ENCODE assay signal across 9 mouse cellular contexts in the genomic region with DNA sequence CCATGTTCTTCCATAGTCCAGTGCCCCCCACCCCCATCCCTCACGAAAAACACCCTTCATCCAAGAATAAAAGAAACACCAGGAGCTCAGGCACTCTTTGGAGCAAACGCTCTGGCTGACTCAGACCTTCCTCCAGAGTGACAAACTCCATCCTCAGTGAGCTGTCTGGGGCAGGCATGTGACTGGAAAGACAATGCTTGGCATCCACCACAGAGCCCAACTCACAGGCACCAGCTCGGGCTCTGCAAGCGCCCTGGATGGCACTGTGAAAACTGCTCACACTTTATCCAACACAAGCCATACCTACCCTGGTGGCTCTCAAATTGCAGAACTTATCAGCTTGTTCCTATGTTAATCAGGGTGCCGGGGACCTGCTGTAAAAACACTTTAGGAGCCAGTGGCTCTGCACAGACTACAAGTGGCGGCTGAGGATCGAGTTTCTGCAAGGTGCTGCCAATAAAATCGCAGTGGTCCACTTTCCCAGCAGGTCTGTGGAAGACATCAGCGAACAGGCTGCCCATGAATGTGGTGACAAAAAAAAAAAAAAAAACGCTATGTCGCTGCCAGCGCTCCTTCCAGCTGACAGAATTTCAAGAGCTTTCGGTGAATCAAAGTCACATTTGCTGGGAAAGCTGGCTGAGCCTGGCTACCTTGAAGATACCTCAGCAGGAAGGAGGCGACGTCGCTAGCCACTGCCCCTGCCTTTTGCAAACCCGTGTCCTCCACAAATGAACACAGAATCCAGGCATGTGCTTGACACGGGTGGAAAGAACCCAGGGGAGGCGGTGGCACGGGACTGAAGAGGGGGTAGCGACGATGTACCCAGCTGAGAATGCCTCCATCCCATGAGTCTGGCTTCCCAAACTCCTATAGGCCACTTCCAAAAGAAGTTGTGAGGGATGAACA. TPM values are rescaled to one million over a fixed set of nuclear protein-coding genes. Genes with fewer than 3 reads are reported as not detected.
DNase-seq lines count a peak whose midpoint lies in the region; ATAC-seq and TF ChIP-seq lines count a peak whose summit lies in the region.
"Had no signal": no experiment of that assay in that cellular context is flagged by ENCODE, and none has a peak within 500 bp of the region (broad histone marks: within the 10 kb centered on the region; RNA-seq: fewer than 3 reads in every experiment).

No protein-coding gene starts in this region.

- no peaks in the 10 kb centered on the region for H3K9me3 ChIP-seq in heart, embryonic 11.5 days (replicated peaks; ENCODE audit: control insufficient read depth, low read length)
- no peaks in the 10 kb centered on the region for H3K9me3 ChIP-seq in MEL (replicated peaks; ENCODE audit: insufficient read depth, low read length)
- H3K9me3 ChIP-seq in forebrain, embryonic 13.5 days (replicated peaks), result no peaks in the 10 kb centered on the region
- no peaks in the 10 kb centered on the region for H3K9me3 ChIP-seq in limb, embryonic 11.5 days (ENCODE audit: control insufficient read depth, low read length)

- no peak for TF ChIP-seq CTCF in MEL (IDR thresholded peaks at IDR 0.05 in 2 of 3, conservative IDR thresholded peaks at IDR 0.05 in 1 of 3; ENCODE audit: control insufficient read depth in 1 of 3, insufficient read depth in 1 of 3, low read depth in 2 of 3, low read length in 3 of 3, poor library complexity in 1 of 3, severe bottlenecking in 1 of 3)

- H3K4me1 ChIP-seq in heart, embryonic 11.5 days (ENCODE audit: control insufficient read depth, insufficient read depth, low read length), result peaks cover 34% of the 10 kb centered on the region
- H3K4me1 ChIP-seq in MEL (ENCODE audit: control insufficient read depth in 1 of 2, insufficient read depth in 2 of 2, low read length in 2 of 2), result peaks cover 16 to 21% of the 10 kb centered on the region in 2 experiments
- H3K4me1 ChIP-seq in forebrain, embryonic 13.5 days, result peaks cover 87% of the 10 kb centered on the region
- peaks cover 28% of the 10 kb centered on the region for H3K4me1 ChIP-seq in limb, embryonic 11.5 days (ENCODE audit: control insufficient read depth, insufficient read depth, low read length)

- no peak for TF ChIP-seq RAD21 in MEL (IDR thresholded peaks at IDR 0.05; ENCODE audit: low read depth, low read length)

- ATAC-seq in heart, embryonic 11.5 days (replicated peaks; ENCODE audit: insufficient number of reproducible peaks, low FRiP score, low TSS enrichment), result no peak; the same call in 1 of the 2 replicates
- peak; percentile 50 for ATAC-seq in forebrain, embryonic 13.5 days
- 0 out of 2 replicates have a peak, but pooled peaks have one; percentile 26 for ATAC-seq in limb, embryonic 11.5 days (ENCODE audit: insufficient number of reproducible peaks, low FRiP score, low TSS enrichment, low read depth)
- no peak for ATAC-seq in erythroblast, adult 5-6 weeks (replicated peaks; ENCODE audit: low FRiP score, poor library complexity, severe bottlenecking)

- WGBS in heart, embryonic 11.5 days (ENCODE audit: insufficient replicate concordance), result 21% methylated on average over 22 of the region's 22 CpGs
- 20% methylated on average over 22 of the region's 22 CpGs for WGBS in forebrain, embryonic 13.5 days
- WGBS in limb, embryonic 11.5 days, result 32% methylated on average over 22 of the region's 22 CpGs

- H3K79me2 ChIP-seq in MEL (ENCODE audit: control insufficient read depth, insufficient read depth, low read length, poor library complexity), result no peaks in the 10 kb centered on the region

- peak overlapping the region; percentile 46 for H3K4me2 ChIP-seq in heart, embryonic 11.5 days
- H3K4me2 ChIP-seq in forebrain, embryonic 13.5 days, result peak overlapping the region; percentile 39
- no peak overlapping the region for H3K4me2 ChIP-seq in limb, embryonic 11.5 days (ENCODE audit: low read depth, severe bottlenecking)

- no peak for TF ChIP-seq POLR2A in MEL (IDR thresholded peaks at IDR 0.05; ENCODE audit: control insufficient read depth in 1 of 2, insufficient read depth in 1 of 2, low read depth in 1 of 2, low read length in 2 of 2, poor library complexity in 1 of 2)

- DNase-seq in heart, adult 8-10 months (ENCODE audit: low spot score), result no peak
- peak; percentile 30 for DNase-seq in MEL (ENCODE audit: low read depth, low spot score)
- peak; percentile 58 for DNase-seq in limb, embryonic 11.5 days (ENCODE audit: low spot score)
- no peak for DNase-seq in cerebellum, adult 11-12 months
- no peak for DNase-seq in liver

- peak overlapping the region; percentile 12; the same call in 1 of the 2 replicates for H3K27ac ChIP-seq in heart, embryonic 11.5 days (ENCODE audit: low read depth, low read length)
- no peak overlapping the region for H3K27ac ChIP-seq in MEL (ENCODE audit: control insufficient read depth, low read depth, low read length)
- H3K27ac ChIP-seq in forebrain, embryonic 13.5 days, result peak overlapping the region; percentile 81
- no peak overlapping the region; the same call in none of the 2 replicates for H3K27ac ChIP-seq in limb, embryonic 11.5 days (replicated peaks; ENCODE audit: low read depth, low read length)

- no peaks in the 10 kb centered on the region for H3K36me3 ChIP-seq in heart, embryonic 11.5 days (ENCODE audit: control insufficient read depth, insufficient read depth, low read length)
- H3K36me3 ChIP-seq in MEL (ENCODE audit: control insufficient read depth in 1 of 2, insufficient read depth in 2 of 2, low read length in 2 of 2), result peaks cover 0 to 7% of the 10 kb centered on the region in 2 experiments; a peak in 2 of 4 replicates
- no peaks in the 10 kb centered on the region for H3K36me3 ChIP-seq in forebrain, embryonic 13.5 days (ENCODE audit: poor library complexity, severe bottlenecking)
- H3K36me3 ChIP-seq in limb, embryonic 11.5 days (ENCODE audit: control insufficient read depth, insufficient read depth, low read length), result no peaks in the 10 kb centered on the region

- H3K9ac ChIP-seq in heart, embryonic 11.5 days (ENCODE audit: low read depth, low read length), result no peak overlapping the region
- H3K9ac ChIP-seq in MEL (ENCODE audit: control insufficient read depth, low read depth, low read length, poor library complexity, severe bottlenecking), result no peak overlapping the region
- 0 out of 2 replicates have a peak overlapping the region, but pooled peaks have one; percentile 40 for H3K9ac ChIP-seq in forebrain, embryonic 13.5 days
- no peak overlapping the region for H3K9ac ChIP-seq in limb, embryonic 11.5 days (ENCODE audit: low read length)

- no peaks in the 10 kb centered on the region for H3K27me3 ChIP-seq in heart, embryonic 11.5 days (ENCODE audit: control insufficient read depth, insufficient read depth, low read length)
- no peaks in the 10 kb centered on the region for H3K27me3 ChIP-seq in MEL (ENCODE audit: control insufficient read depth in 1 of 2, insufficient read depth in 2 of 2, low read length in 2 of 2)
- H3K27me3 ChIP-seq in forebrain, embryonic 13.5 days, result no peaks in the 10 kb centered on the region
- H3K27me3 ChIP-seq in limb, embryonic 11.5 days (ENCODE audit: control insufficient read depth, insufficient read depth, low read length), result no peaks in the 10 kb centered on the region

- TF ChIP-seq EP300 in MEL (IDR thresholded peaks at IDR 0.05; ENCODE audit: low read depth in 1 of 2, low read length in 2 of 2), result no peak

- H3K4me3 ChIP-seq in heart, embryonic 11.5 days (ENCODE audit: low read depth, low read length), result no peak overlapping the region
- no peak overlapping the region for H3K4me3 ChIP-seq in MEL (ENCODE audit: control insufficient read depth in 1 of 2, insufficient read depth in 1 of 2, low read depth in 2 of 2, low read length in 2 of 2)
- H3K4me3 ChIP-seq in forebrain, embryonic 13.5 days, result no peak overlapping the region
- no peak overlapping the region for H3K4me3 ChIP-seq in limb, embryonic 11.5 days (ENCODE audit: low read depth, low read length)
- H3K4me3 ChIP-seq: erythroblast, embryonic 14.5 days had no signal

TF ChIP-seq in MEL, 35 proteins besides CTCF, POLR2A, EP300 and RAD21:
- TF ChIP-seq MYB (IDR thresholded peaks at IDR 0.05; ENCODE audit: low read depth, low read length), result no peak
- TF ChIP-seq ZNF384 (IDR thresholded peaks at IDR 0.05; ENCODE audit: low read depth, low read length), result peak; percentile 55; the same call in 1 of the 2 replicates

RNA-seq across cellular contexts. Expression of a gene that starts 45.6 kb away (rescaled TPM):
- 7.0 and 10.1 TPM in 2 replicates for polyA plus RNA-seq in heart, embryonic 11.5 days (2014; fragmentation: Nextera tagmentation; extraction: Ambion mirVana)
- 1 to 10 TPM; 4.2 to 5.4 (median 4.8) TPM for total RNA-seq in heart, adult 8-10 months (2022)
- total RNA-seq in MEL (2012; rRNA removed), result 8.0 and 8.5 TPM in 2 replicates
- polyA plus RNA-seq in MEL (2012; ENCODE audit: insufficient read depth in 1 of 2, insufficient read length in 2 of 2, low read depth in 1 of 2, low replicate concordance in 2 of 2, missing spikeins in 1 of 2), result 10 to 100 TPM; 15.8 to 33.1 TPM
- polyA plus RNA-seq in forebrain, embryonic 13.5 days (2015; fragmentation: Nextera tagmentation; extraction: Ambion mirVana), result 28.6 and 32.7 TPM in 2 replicates
- polyA plus RNA-seq in limb, embryonic 11.5 days (2014; fragmentation: Nextera tagmentation; extraction: Ambion mirVana), result 16.0 and 19.5 TPM in 2 replicates
- 15.9 and 26.5 TPM in 2 replicates for total RNA-seq in erythroblast, adult 5-6 weeks (2015; ENCODE audit: low replicate concordance)
- total RNA-seq in erythroblast, adult 5-6 weeks (2017; ENCODE audit: low replicate concordance), result 19.8 and 35.4 TPM in 2 replicates

Comparison
In these comparisons a context has a peak if more than half of its experiments do, and no peak if none do; other contexts are left out.
1. ATAC-seq: peak in forebrain, embryonic 13.5 days (single experiment) and limb, embryonic 11.5 days (single experiment); none in heart, embryonic 11.5 days (single experiment) and erythroblast, adult 5-6 weeks (single experiment).
2. H3K27ac ChIP-seq: peak in heart, embryonic 11.5 days (single experiment) and forebrain, embryonic 13.5 days (single experiment); none in MEL (single experiment) and limb, embryonic 11.5 days (single experiment).
3. DNase-seq: peak in MEL (single experiment) and limb, embryonic 11.5 days (single experiment); none in heart, adult 8-10 months (single experiment), cerebellum, adult 11-12 months (single experiment) and liver (single experiment).